Mouse (Mus musculus) gonadal fat pad, adult 2 months (tissue): ENCODE results near the gene Efr3b. TPM values are rescaled to one million over a fixed set of nuclear protein-coding genes. Genes with fewer than 3 reads are reported as not detected.
"Not testable (repeated sequence)": the region's sequence is repeated elsewhere in the genome, so short reads cannot be mapped to it uniquely, and the experiment has no call there.

Experiments
- DNase-seq: peaks from one replicate; pipeline ENCODE4 v3.0.0-alpha.2; 2012; ENCODE audit warnings: low read depth
- polyA plus RNA-seq: library from polyadenylated mRNA; depleted of rRNA; stranded (reverse); fragments of >200 nt; gene quantifications from 2 replicates; pipeline ENCODE4 v1.2.3, GENCODE M21; 2012

Efr3b gene
- polyA plus RNA-seq, 1 experiment, result 10.0 TPM

DNA sequence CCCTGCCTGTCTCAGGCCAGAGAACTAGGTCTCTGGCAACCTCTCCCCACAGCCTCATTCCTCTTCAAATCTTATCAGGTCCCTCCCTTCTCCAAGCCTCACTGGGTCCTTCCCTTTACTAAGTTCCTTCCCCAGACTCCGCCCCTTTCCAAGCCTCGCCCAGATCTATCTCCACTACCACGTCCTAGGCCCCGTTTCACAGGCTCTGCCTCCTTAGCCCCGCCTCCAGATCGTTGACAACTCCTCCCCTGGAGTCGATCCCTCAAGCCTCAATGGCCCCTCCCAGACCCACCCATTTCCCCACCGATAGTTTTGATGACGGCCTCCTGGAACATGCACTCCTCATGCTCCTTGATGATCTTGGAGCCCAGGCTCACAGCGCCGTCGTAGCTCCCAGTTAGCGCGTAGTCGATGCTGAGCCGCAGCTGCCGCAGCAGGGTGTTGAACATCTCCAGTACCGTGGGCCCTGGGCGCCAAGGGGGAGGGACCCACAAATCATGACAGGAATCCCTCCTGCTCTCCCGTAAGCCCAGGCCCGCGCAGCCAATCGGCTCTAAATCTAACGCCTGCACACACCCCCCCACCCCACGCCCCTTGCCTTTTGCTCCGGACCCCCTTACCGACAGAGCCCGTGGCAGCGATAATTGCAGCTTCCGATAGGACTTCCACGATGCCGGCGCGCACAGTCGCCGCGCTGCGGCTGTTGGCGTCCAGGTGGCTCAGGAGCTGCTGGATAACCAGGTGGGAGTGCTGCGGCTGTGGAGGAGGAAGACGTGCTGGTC lies 57.2 kb downstream of the Efr3b start:
- no peak for DNase-seq

DNA sequence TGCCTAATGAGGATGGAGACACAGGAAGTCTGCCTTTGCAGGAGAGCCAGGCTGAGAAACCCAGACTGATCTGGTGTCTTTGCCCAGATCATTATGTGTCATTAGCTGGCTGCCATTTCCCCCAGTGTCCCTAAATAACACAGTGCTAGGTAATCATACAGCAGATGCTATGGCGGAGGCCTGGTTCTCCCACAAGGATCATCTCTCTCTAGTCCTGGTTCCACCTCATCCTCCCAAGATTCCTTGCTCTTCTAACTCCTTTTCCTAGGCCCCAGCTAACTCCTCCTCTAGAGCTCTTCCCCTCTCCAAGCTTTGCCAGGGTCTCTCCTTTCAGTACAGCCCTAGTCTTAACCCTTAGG lies 57.7 kb downstream of the Efr3b start:
- DNase-seq, result no peak

DNA sequence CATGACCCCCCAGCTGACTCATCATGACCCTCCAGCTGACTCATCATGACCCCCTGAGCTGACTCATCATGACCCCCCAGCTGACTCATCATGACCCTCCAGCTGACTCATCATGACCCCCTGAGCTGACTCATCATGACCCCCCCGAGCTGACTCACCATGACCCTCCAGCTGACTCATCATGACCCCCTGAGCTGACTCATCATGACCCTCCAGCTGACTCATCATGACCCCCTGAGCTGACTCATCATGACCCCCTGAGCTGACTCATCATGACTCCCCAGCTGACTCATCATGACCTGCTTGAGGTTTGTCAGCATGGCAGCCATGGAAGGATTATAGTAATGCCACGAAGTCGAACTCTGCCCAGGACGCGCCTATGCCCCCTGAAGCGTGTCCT lies 65.5 kb downstream of the Efr3b start:
- DNase-seq, result not testable (repeated sequence)

DNA sequence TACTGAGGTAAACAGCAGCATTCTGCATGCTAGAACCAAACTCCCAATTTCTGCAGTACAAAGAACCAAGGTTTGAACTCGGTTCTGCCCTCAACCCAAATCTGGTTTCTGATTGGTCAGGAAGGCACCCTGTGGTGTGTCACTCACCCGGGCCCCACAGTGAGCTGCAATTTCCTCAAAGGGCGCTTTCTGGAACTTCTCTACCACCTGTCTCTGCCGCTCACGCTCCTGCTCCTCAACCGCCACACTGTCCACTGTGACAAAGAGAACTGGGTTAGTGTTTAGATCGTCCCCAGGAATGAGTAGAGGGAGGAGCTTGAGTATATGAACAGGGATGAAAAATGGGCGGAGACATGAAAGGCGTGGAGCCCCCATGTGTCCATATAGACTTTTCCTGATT lies 70.3 kb downstream of the Efr3b start:
- no peak for DNase-seq

DNA sequence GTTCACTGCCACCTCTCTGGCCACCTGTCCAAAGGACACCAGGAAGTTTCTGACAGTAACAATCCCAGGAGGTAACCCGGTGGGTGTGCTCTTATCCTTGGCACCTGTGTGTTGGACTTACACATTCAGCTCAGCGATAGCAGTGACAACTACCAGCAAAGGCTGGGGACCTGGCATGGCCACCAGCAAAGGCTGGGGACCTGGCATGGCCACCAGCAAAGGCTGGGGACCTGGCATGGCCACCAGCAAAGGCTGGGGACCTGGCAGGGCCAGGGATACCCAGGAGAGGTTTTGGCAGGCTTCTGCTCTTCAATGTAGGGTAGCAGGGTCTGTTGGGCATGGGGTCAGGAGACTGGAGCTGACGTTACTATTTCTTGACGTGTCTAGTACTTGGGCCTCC lies 71.5 kb downstream of the Efr3b start:
- DNase-seq, result no peak

DNA sequence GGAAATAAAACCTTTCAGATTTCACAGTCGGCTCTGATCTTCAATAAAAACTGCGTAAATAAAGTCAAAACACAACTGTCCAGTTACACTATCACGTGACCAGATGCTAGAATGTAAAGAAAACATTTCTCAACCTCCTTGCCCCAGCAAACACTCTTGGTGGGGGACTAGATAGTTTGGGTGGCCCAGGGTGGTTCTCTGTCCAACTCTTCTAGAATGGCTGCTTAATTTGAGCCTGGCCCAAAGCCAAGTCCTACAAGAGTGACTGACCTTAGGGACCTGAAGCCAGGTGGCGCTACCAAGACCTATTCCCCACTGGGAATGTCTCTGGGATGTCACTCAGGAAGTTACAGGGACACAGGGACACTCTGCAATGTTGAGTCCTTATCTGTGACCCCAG lies 78.2 kb downstream of the Efr3b start:
- no peak for DNase-seq

DNA sequence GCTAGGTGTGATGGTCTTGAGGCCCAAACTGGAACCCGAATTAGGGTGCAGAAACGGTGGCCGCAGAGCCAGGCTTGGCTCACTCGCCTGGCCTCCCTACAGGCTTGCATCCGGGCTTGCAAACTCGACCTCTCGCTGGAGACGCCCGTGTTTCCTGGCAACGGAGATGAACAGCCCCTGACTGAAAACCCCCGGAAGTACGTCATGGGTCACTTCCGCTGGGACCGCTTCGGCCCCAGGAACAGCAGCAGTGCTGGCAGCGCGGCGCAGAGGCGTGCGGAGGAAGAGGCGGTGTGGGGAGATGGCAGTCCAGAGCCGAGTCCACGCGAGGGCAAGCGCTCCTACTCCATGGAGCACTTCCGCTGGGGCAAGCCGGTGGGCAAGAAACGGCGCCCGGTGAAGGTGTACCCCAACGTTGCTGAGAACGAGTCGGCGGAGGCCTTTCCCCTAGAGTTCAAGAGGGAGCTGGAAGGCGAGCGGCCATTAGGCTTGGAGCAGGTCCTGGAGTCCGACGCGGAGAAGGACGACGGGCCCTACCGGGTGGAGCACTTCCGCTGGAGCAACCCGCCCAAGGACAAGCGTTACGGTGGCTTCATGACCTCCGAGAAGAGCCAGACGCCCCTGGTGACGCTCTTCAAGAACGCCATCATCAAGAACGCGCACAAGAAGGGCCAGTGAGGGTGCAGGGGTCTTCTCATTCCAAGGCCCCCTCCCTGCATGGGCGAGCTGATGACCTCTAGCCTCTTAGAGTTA lies 78.7 kb downstream of the Efr3b start:
- DNase-seq, result no peak

DNA sequence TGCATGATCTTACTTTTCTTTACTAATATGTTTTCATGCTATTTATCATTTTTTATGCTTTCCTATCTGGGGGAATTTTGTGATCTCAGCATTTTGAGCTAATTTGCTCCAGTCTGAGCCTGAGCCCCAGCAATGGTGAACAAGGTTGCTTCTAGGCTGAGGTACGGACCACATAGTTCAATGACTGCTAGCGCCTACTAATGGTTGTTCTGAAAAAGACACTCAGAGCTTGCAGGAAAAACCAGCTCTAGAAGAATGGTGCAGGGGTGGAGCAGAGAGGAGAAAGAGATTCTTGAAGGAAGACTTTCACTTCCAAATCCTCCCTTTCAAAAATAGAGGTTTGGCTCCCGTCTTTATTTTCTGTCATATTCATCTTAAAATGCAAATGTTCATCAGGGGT lies 82.4 kb downstream of the Efr3b start:
- DNase-seq, result no peak

DNA sequence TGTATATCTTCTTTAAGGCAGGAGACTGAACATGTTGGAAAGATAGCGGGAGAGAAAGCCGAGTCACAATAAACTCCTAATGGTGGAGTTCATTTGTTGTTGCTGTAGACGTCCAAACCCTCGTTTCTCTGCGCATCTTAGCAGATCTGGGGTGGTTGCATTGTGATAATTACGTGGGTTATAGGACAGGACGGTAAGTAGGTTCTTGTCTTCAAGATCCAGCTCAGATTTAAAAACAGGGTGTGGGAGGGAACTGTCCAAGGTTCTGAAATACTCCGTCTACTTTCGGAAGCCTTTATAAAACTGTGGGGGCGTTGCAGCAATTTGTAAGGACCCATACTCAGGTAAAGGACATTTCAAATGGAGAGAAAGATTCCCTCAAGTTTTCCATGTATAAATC lies 83.3 kb downstream of the Efr3b start:
- peak; percentile 9 for DNase-seq

DNA sequence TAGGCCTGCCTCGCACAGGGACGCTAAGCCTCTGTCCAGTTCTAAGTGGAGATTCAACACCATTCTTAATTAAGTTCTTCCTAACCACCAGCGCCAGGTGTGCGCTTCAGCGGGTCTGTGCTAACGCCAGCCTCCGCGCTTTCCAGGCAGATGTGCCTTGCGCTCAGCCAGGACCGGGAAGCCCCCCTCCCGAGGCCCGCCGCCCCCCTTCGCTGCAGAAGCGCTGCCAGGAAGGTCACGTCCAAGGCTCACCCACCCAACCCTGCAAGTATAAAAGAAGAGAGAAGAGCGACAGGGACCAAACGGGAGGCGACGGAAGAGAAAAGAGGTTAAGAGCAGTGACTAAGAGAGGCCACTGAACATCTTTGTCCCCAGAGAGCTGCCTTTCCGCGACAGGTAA lies 84.1 kb downstream of the Efr3b start, which contains the start of gene Pomc:
Gene Pomc (plus strand): TSS at position 301 of the 400 bp plus-strand sequence.
- DNase-seq, result no peak

DNA sequence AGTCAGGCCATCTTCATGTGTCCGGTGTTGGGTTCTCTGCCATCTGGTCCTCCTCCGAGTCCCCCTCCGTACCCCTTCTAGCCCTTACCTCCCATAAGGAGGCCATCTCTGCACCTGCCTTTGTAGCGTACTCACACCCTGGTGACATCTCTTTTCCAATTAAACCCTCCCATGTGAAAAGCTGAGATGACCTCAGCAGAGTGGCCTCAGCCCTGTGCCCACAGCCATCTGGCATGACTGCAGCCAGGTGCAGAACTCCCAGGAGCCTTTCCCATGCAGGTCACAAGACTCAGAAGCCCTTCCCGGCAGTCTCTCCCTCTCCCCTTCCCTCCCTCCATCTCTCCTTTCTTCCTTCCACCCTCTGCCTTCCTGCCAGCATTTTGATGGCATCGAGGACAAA lies 91.2 kb downstream of the Efr3b start:
- DNase-seq, result no peak

DNA sequence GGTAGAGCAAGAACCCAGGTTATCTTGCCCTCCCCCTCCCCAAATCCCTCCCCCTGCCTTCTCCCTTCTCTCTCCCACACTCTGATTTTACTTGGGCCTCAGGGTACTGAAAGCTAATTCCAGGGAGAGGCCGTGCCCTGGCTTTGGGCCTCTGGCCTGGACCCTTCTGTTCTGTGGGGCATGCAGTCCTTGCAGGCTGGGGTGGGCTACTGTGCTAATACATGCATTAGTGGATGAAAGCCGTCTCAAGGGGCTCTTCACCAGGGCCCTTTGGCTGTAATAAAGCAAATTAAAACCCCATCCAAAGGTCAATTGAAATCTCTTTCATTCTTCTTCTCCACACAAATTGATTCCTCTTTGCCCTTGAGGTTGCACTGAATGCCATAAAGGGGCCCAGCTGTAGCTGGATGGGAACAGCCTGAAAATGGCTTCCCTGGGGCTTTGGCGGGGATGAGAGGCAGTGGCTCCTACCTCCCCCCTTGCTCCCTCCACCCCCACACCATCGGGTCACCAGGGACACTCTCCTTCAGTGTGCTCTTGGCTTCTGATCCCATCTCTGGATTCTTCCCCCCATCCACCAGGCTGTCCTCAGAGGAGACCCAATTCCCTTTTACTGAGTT lies 94.2 kb downstream of the Efr3b start:
- DNase-seq, result no peak

DNA sequence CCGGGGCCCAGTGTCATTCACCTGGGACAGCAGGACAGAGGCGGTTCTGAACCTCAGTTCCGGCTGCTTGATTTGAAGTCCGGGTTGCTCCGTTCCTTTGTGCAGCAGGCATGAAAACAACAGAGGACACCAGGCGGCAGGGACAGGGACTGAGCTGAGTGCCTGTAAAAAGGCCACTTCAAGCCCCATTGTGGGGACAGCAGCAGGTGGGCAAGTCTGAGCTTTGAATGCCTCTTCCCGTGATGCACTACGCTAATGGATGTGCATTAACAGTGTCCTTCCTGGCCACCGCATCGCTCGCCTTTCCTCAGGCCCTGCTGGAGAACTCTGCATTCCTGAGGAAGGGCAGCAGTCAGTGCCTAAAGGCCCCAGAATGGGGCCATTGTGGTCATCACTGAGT lies 96.7 kb downstream of the Efr3b start:
- no peak for DNase-seq

DNA sequence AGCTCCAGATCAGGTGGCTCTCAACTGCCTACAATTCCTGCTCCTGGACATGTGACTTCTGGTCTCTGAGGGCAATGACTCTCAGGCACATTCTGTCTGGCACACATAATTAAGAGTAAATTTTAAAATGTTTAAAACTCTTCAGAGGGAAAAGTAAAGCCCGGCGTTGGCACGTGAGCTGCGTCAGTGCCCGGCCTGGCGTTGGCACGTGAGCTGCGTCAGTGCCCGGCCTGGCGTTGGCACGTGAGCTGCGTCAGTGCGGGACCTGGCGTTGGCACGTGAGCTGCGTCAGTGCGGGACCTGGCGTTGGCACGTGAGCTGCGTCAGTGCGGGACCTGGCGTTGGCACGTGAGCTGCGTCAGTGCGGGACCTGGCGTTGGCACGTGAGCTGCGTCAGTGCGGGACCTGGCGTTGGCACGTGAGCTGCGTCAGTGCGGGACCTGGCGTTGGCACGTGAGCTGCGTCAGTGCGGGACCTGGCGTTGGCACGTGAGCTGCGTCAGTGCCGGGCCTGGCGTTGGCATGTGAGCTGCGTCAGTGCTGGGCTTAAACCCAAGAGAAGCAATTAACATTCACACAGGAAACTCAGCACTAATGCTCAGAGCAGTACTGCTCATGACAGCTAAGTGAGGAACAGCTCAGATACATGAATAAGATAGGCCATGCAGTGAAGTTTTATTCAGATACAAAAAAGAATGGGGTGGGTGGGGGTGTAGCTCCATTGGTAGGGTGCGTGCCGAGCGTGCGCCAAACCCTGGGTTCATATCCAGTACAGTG lies 108.4 kb downstream of the Efr3b start:
- DNase-seq, result not testable (repeated sequence)

DNA sequence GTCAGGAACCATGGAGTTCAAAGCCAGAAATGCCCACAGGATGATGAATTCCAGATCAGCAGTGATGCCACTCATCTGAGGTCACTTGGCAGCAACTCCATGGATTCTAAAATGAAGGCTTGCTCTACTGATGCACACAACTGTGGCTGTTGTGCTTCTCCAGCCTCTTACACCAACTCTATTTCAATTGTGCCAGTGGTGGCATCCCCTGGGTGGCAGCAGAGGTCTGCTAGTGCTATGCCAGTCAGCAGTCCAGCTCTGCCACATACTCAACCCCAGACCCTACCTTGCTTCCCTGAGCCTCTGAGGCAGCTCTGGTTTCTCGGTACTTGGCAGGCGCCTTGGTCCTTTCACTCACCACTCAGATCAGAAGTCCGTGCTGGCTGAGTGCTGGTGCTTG lies 109.9 kb downstream of the Efr3b start:
- no peak for DNase-seq

DNA sequence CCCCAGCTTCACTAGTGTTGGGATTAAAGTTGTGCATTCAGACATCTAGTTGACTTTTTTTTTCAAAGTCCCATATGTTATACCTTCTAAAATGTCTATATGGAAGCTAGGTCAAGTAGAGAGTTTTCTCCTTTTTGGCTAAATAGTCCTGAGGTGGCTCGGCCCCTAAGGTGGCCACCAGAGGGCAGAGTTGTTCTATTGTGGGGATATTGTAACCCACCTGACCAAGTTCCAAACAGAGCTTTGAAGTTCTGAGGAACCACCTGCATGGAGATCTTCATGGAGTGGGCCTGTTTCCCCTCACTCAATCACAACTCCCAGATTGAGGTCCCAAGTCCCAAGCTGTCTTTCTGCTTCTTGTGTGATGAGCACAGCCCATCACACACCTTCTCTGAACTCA lies 112.6 kb downstream of the Efr3b start:
- no peak for DNase-seq

DNA sequence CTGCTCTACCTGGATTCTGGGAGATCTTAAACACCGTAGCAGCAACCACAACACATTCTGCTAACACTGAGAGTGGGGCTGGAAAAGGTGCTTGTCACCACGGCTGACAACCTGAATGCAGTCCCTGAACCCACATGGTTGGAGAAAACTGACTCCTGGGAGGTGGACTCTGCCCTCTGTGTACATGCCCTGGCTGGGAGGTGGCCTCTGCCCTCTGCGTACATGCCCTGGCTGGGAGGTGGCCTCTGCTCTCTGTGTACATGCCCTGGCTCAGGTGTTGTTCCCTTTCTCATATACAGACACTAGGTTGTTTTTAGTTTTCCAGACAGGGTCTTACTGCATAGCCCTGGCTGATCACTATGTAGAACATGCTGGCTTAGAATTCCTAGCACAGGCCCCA lies 119.3 kb downstream of the Efr3b start:
- no peak for DNase-seq

DNA sequence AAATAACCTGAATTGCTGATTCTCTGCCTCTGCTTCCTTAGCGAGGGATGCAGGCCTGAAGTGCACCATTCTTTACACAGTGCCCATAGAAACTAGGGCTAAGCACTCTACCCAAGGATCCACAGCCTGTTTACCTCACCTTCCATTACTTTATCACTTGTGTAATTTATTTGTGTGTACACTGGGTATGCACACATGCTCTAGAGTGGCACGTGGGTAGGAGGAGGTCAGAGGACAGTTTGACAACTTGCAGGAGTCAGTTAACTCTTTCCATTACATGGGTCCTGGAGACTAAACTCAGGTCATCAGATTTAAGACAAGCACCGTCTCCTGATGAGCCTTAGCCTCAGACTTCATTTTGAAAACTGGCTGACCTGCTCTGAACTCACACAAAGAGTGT lies 120.1 kb downstream of the Efr3b start:
- DNase-seq, result no peak

DNA sequence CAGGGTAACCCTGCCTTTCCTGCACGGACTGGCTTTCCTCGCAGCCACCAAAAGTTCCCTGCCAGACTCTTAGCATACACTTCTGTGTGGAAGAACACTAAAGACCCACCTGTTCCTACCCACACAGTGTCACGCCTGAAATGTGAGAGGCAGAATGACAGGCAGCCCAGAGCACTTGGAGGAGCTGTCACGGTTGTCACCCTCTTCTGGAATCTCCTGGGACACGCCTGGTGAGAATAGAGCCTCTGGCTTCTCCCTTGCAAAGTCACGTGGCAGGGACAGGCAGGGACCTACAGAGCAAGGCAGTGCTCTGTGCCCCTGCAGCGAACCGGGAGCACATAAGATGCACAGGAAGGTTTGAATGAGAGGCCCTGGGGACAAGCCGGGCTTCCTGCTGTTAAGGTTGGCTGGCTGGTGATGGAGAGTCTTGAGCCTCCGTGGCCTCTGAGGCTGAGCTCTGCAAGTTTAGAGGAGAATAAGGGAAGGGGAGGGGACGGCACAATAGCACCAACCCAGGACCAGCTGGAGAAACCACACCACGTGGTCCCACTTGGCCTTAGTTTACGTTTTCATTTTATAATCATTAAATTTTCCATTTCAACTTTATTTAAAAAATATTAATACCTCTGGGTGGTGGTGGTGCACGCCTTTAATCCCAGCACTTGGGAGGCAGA lies 120.9 kb downstream of the Efr3b start:
- DNase-seq, result no peak

DNA sequence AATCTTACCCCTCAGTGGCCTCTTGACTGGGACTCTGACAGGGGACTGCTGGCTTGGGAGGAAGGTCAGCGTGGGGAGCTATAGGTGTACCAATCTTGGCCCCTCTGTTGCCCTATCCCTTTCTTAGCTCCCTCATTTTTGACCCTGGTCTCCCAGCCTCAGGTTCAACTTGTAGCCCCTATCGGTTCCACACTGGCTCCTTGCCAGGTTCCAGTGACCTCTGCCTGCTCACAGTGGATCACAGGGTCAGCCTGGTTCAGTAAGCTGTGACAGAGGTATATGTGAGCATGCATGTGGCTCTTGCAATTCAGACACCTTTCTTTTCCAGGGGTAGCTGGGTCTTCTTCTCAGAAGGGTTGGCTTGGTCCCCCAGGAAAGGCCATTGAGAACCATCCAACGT lies 122.9 kb downstream of the Efr3b start:
- no peak for DNase-seq
